Mouse (Mus musculus): Measurements from ENCODE around the gene Fkbp11. TPM values are rescaled to one million over a fixed set of nuclear protein-coding genes. Genes with fewer than 3 reads are reported as not detected.

Fkbp11 gene
- total RNA-seq, 2 experiments from 2014 or later = 50.0 to 62.3 TPM

GRCm38 (mm10) chr15:98699190-98700105 is 28.6 kb downstream of the Fkbp11 start:
- ATAC-seq (replicated peaks; ENCODE audit: poor library complexity) = peak; percentile 99

DNA sequence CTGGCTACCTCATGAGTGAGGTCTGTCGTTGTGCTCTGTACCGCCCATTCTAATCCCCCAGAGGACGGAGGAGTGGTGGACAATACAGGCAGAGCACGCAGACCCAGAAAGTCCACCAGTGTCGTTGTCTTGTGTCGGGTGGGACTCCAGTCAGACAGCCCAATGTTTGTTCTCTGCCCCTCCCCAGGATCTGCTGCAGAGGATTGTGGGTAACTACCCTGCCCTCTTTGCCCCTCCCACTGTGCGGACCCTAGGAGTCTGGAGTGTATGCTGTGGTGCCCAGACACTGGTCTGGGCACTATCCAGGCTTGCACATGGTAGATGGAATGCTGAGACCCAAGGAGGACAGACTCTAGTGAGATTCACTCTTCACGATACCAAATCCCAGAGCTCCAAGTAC is 31.8 kb downstream of the Fkbp11 start:
- ATAC-seq (replicated peaks; ENCODE audit: poor library complexity) = no peak

GRCm38 (mm10) chr15:98695726-98696125 is 32.3 kb downstream of the Fkbp11 start:
- ATAC-seq (replicated peaks; ENCODE audit: poor library complexity) = no peak

- ATAC-seq (replicated peaks; ENCODE audit: poor library complexity) = peak; percentile 48
Observed at GRCm38 (mm10) chr15:98692171-98692715, 35.8 kb downstream of the Fkbp11 start.

DNA sequence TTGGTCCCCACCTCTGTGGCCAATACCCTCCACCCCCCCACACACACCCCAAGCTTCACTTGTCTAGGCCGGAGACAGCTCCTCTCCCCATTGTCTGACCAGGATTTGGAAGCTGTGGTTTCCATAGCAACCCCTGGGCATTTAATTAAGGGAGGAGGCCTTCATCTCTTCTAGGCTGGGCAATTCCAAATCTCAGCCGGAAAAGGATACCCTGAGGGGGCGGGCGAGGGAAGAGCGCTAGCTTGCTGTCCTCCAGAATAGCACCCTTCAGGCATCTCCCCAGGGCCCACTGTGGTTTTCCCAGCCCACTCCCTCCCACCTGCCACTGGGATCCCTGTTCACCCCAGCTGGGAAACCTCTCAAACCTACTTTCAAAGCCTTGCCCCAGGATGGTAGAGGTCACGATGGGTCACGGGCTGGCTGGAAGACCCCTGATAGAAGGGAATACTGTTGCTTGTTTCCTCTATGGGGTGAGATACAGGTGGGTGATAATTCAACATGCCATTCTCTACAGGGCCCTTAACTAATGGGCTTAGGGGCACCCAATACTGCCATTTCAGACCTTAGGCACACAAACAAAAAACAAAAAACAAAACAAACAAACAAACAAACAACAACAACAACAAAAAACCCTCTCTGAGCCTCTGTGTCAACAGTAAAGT is 36.4 kb downstream of the Fkbp11 start:
- ATAC-seq (replicated peaks; ENCODE audit: poor library complexity) = no peak

DNA sequence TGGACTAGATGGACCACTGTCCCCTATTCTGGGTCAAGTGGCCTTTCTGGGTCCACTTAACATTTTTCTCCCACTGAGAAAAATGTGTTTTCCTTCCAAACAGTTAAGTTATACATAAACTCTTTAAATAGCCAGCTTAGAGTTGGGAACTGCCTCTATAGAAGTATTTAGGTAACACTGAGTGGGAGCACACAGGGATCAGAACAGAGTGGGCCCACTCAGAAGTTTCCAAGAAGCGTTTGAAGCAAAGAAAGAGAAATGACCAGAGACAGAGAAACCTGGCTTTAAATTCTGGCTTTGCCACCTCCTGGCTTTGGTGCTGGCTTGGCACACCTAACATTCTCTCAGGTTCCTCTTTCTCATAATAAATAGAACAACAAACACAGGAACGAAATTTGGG is 38.3 kb downstream of the Fkbp11 start:
- ATAC-seq (replicated peaks; ENCODE audit: poor library complexity) = no peak

GRCm38 (mm10) chr15:98685926-98686325 is 42.1 kb downstream of the Fkbp11 start:
- ATAC-seq (replicated peaks; ENCODE audit: poor library complexity) = no peak

- ATAC-seq (replicated peaks; ENCODE audit: poor library complexity) = peak; percentile 60
Observed at GRCm38 (mm10) chr15:98683746-98684145, 44.3 kb downstream of the Fkbp11 start.

DNA sequence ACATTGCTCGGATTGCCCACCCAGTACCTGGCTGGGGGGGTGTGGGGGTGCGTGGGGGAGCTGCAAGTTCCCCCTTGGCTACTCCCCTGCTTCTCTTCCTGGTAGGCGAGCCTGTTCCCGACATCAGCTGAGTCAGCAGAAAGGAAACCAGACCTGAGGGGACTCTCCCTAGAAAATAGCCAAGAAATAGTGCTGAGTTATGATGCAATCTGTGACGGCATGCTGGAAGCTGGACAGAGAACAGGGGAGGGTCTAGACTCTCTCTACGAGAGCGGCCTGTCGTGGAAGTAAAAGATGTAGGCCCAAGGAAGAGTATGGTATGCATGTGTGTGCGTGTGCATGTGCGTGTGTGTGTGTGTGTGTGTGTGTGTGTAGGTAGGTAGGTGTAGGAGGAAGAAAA is 44.8 kb downstream of the Fkbp11 start:
- peak; percentile 68 for ATAC-seq (replicated peaks; ENCODE audit: poor library complexity)

DNA sequence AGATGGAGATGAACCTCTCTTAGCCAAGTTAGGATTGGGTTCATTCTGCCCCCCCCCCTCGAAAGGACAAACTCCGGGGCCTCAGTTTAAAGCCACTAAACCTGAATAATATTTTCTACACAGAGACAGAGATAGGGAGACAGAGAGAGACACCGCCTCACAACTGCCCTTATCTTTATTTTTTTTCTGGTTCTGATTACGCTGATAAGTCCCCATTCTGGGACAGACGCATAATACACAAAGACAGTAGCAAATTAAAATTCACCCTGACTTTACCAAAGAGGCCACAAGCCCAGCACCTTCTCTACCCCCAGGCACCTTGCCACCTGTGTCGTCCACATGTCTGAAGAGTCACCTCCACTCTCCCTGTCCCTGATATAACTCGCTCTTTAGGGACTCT is 46.4 kb downstream of the Fkbp11 start:
- no peak for ATAC-seq (replicated peaks; ENCODE audit: poor library complexity)

GRCm38 (mm10) chr15:98680660-98681059 is 47.3 kb downstream of the Fkbp11 start:
- no peak for ATAC-seq (replicated peaks; ENCODE audit: poor library complexity)

DNA sequence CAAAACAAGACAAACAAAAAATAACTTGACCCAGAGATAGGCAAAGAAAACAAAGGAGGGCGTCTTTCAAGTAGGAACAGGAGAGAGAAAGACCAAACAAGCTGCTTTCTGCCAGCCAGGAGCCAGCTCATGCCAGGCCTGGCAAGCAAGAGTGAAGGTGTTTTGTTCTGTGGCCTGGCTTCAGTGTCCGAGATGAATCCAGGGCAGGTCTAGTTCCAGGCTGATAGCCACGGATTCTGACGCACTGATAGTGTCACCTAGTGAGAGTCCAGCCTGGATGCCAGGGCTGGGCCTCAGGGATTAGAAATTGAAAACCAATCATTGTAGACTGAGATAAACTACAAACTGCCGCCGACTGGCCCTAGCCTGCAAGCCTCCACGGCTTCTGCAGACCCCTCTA is 50.0 kb downstream of the Fkbp11 start:
- no peak for ATAC-seq (replicated peaks; ENCODE audit: poor library complexity)

- peak; percentile 97 for ATAC-seq (replicated peaks; ENCODE audit: poor library complexity)
Observed at GRCm38 (mm10) chr15:98676940-98677728, 50.9 kb downstream of the Fkbp11 start, which contains the start of gene Rnd1. Gene Rnd1, minus strand, starts transcription at chr15:98677461.

- no peak for ATAC-seq (replicated peaks; ENCODE audit: poor library complexity)
Observed at GRCm38 (mm10) chr15:98676471-98676870, 51.5 kb downstream of the Fkbp11 start.

DNA sequence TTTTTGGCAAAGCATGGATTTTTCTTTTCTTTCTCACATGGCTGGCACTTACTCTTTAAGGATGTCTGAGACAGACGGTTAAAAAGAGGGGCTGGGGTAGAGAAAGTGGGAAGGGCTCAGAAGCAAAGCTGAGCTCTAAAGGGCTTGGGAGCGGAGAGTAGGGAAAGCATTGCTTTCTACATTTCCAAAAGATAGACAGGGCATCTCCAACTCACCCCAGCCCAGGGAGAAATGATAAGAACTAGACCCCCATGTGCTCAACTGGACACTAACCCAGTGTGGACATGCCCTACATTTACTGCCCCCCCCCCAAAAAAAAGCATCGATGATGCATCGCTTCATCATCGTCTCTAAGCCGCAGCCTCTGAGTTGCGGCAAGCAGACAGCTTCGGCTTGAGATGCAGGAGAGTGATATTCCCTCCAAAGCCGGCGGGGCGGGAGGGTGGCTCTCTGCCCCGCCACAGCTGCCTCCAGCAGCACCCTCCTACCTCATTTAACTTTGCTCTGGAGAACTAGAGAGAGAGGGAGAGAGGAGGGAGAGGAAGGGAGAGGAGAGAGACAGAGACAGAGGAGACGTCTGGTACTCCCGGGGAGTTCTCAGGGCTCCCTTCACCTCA is 52.3 kb downstream of the Fkbp11 start:
- no peak for ATAC-seq (replicated peaks; ENCODE audit: poor library complexity)

DNA sequence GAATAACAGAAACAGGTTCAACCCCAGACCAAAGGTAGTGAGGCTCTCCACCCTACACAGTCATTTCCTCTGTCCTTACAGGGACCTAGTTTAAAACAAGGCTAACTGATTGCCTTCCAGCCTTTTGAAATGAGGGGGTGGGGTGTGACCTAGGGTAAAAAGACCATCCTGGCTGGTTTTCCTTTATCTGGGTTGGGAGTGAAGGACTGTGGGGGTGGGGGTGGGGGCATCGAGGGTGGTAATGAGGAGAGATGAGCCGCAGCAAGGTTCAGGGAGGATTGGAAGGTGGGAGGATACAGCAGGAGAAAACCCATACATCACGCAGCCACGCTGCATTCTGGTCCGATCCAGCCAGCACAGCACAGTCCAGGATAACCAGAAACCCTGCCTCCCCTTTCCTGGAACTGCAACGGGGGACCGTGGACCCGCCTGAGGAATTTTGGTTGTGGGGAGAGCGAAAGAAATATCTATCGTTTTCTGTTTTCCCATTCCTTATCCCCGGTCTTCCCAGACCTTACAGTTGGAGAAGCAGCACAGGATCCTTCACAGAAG is 52.9 kb downstream of the Fkbp11 start:
- ATAC-seq (replicated peaks; ENCODE audit: poor library complexity) = no peak

Data from megakaryocyte progenitor cell, adult 5-6 weeks (primary cell).